ENCODE assay signal across 15 mouse cellular contexts in the genomic region with DNA sequence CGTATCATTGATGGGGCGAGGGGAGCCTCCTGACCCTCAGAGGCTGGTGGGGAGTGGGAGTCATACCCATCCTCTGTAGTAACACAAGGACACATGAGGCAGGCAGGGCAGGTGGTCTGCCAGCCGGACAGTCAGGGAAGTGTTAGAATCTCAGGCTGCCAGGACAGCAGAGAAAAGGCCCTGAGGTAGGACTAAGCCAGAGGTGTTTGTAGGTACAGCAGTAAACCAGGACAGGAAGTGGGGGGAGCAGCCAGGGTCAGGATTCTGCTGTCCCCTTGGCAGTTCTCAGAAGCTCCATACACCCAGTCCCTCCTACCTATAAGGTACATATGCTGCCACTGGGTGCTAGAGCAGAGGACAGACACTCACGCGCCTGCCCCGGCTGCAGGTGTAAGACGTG. TPM values are rescaled to one million over a fixed set of nuclear protein-coding genes. Genes with fewer than 3 reads are reported as not detected.
"Had no signal": no experiment of that assay in that cellular context is flagged by ENCODE, and none has a peak within 500 bp of the region (broad histone marks: within the 10 kb centered on the region; RNA-seq: fewer than 3 reads in every experiment).

No protein-coding gene starts in this region.

- H3K4me3 ChIP-seq: layer of hippocampus, adult 2 months; limb, embryonic 10.5 days; liver, embryonic 12.5 days; lung, embryonic 15.5 days; midbrain, embryonic 15.5 days; neural tube, embryonic 12.5 days had no signal

- ATAC-seq: liver, embryonic 12.5 days; midbrain, embryonic 15.5 days had no signal

- DNase-seq: kidney, postnatal 10 days; lung, postnatal 14 days; thymus, postnatal 36 days had no signal

- H3K4me2 ChIP-seq: liver, embryonic 12.5 days; lung, embryonic 15.5 days; midbrain, embryonic 11.5 days; midbrain, embryonic 15.5 days; neural tube, embryonic 12.5 days had no signal

- H3K9ac ChIP-seq: liver, embryonic 12.5 days; lung, embryonic 15.5 days; midbrain, embryonic 15.5 days; neural tube, embryonic 12.5 days had no signal

- H3K27ac ChIP-seq: layer of hippocampus, adult 2 months; limb, embryonic 10.5 days; liver, embryonic 12.5 days; lung, embryonic 15.5 days; macrophage; midbrain, embryonic 15.5 days; neural tube, embryonic 12.5 days; stomach, postnatal 0 days had no signal

- H3K9me3 ChIP-seq: limb, embryonic 10.5 days; liver, embryonic 12.5 days; lung, embryonic 15.5 days; megakaryocyte, embryonic 14.5 days; midbrain, embryonic 15.5 days; neural tube, embryonic 12.5 days had no signal

- H3K27me3 ChIP-seq: liver, embryonic 12.5 days; lung, embryonic 15.5 days; megakaryocyte, embryonic 14.5 days; midbrain, embryonic 15.5 days; neural tube, embryonic 12.5 days had no signal

- H3K36me3 ChIP-seq: midbrain, embryonic 15.5 days had no signal

RNA-seq across cellular contexts. Expression of gene Shd, which starts 8.6 kb away (rescaled TPM):
- total RNA-seq: monocyte, adult 5-6 weeks had no signal
- polyA plus RNA-seq: macrophage had no signal

RNA-seq across cellular contexts. Expression of gene Fsd1, which starts 24.7 kb away (rescaled TPM):
- total RNA-seq: monocyte, adult 5-6 weeks; neutrophil, adult 5-6 weeks had no signal
- polyA plus RNA-seq: macrophage had no signal
